Mouse (Mus musculus) ES-E14 (cell line): ENCODE results near the gene Ube2l3.

Experiments used
- CHD2 ChIP-seq: IDR thresholded peaks from 2 replicates; pipeline ENCODE4 v1.6.1; 2014; ENCODE audit warnings: mild to moderate bottlenecking, low read depth, low read length, inconsistent platforms
- HCFC1 ChIP-seq: IDR thresholded peaks from 2 replicates; pipeline ENCODE4 v1.6.1; 2012; ENCODE audit warnings: low read length, inconsistent platforms, borderline replicate concordance; ENCODE audit not compliant: insufficient read depth
- ZC3H11A ChIP-seq: IDR thresholded peaks from 2 replicates; pipeline ENCODE4 v1.6.1; 2012; ENCODE audit warnings: low read depth, mild to moderate bottlenecking, inconsistent platforms, low read length, borderline replicate concordance

- TF ChIP-seq ZC3H11A (no peak), CHD2 (no peak), HCFC1 (no peak)
Observed at GRCm38 (mm10) chr16:17124119-17124870, 78.2 kb downstream of the Ube2l3 start.
